Mouse (Mus musculus) kidney, adult 11 months (tissue): ENCODE results near the gene Lrrc73.

Experiments
- DNase-seq: peaks from one replicate; pipeline ENCODE4 v3.0.0; 2022

Lrrc73 gene

GRCm38 (mm10) chr17:46253452-46254084 is at the start of gene Lrrc73:
Gene Lrrc73 (plus strand): TSS chr17:46253531.
- DNase-seq = peak; percentile 82

GRCm38 (mm10) chr17:46206676-46207075 is 46.7 kb upstream of the Lrrc73 start:
- DNase-seq = peak; percentile 19

GRCm38 (mm10) chr17:46210550-46210949 is 42.8 kb upstream of the Lrrc73 start:
- DNase-seq = peak; percentile 16

GRCm38 (mm10) chr17:46221601-46222000 is 31.7 kb upstream of the Lrrc73 start:
- no peak for DNase-seq

GRCm38 (mm10) chr17:46227576-46227975 is 25.8 kb upstream of the Lrrc73 start:
- no peak for DNase-seq

GRCm38 (mm10) chr17:46236067-46236466 is 17.3 kb upstream of the Lrrc73 start:
- no peak for DNase-seq

GRCm38 (mm10) chr17:46237079-46237478 is 16.3 kb upstream of the Lrrc73 start:
- no peak for DNase-seq

- DNase-seq = no peak
Observed at GRCm38 (mm10) chr17:46237480-46237879, 15.9 kb upstream of the Lrrc73 start.

- DNase-seq = no peak
Observed at GRCm38 (mm10) chr17:46239516-46240114, 13.7 kb upstream of the Lrrc73 start.

- DNase-seq = no peak
Observed at GRCm38 (mm10) chr17:46241471-46241870, 11.9 kb upstream of the Lrrc73 start.

GRCm38 (mm10) chr17:46242274-46242673 is 11.1 kb upstream of the Lrrc73 start:
- no peak for DNase-seq

GRCm38 (mm10) chr17:46242993-46243392 is 10.3 kb upstream of the Lrrc73 start:
- no peak for DNase-seq

- peak; percentile 52 for DNase-seq
Observed at GRCm38 (mm10) chr17:46243624-46244023, 9.7 kb upstream of the Lrrc73 start.

GRCm38 (mm10) chr17:46244579-46244978 is 8.8 kb upstream of the Lrrc73 start:
- no peak for DNase-seq

GRCm38 (mm10) chr17:46247512-46248188 is 5.7 kb upstream of the Lrrc73 start, which contains the start of the genes Polr1c and Yipf3:
Gene Polr1c (minus strand): TSS chr17:46248054.
Gene Yipf3 (plus strand): TSS chr17:46248080.
- DNase-seq = peak; percentile 94

GRCm38 (mm10) chr17:46248189-46248522 is 5.2 kb upstream of the Lrrc73 start:
- DNase-seq = no peak

- no peak for DNase-seq
Observed at GRCm38 (mm10) chr17:46251174-46251573, 2.2 kb upstream of the Lrrc73 start.

GRCm38 (mm10) chr17:46252571-46253451 is 520 bp upstream of the Lrrc73 start:
- no peak for DNase-seq

GRCm38 (mm10) chr17:46254106-46254505 is 775 bp downstream of the Lrrc73 start:
- no peak for DNase-seq

- no peak for DNase-seq
Observed at GRCm38 (mm10) chr17:46255147-46255546, 1.8 kb downstream of the Lrrc73 start.

- DNase-seq = no peak
Observed at GRCm38 (mm10) chr17:46258279-46259053, 5.1 kb downstream of the Lrrc73 start.

GRCm38 (mm10) chr17:46259675-46260074 is 6.3 kb downstream of the Lrrc73 start:
- no peak for DNase-seq
